Mouse (Mus musculus): ENCODE data around the gene Prepl. TPM values are rescaled to one million over a fixed set of nuclear protein-coding genes. Genes with fewer than 3 reads are reported as not detected.

Gene Prepl
- polyA plus RNA-seq, 1 experiment from 2014 or later: 4.5 TPM

GRCm38 (mm10) chr17:85043404-85043816 lies 46.6 kb downstream of the Prepl start:
- no peak for DNase-seq

GRCm38 (mm10) chr17:85042419-85042818 lies 47.6 kb downstream of the Prepl start:
- no peak for ATAC-seq
- DNase-seq: no peak
- Histone ChIP-seq H3K9me3 (ENCODE audit: low read length) (no peaks in the 10 kb centered on the region), H3K4me2 (ENCODE audit: low read depth, low read length) (no peak overlapping the region), H3K27me3 (ENCODE audit: insufficient read depth, low read length) (no peaks in the 10 kb centered on the region), H3K36me3 (replicated peaks; ENCODE audit: insufficient read depth, low read length) (no peaks in the 10 kb centered on the region), H3K4me1 (ENCODE audit: insufficient read depth) (peaks cover 14% of the 10 kb centered on the region; the same call in 1 of the 2 replicates), H3K4me3 (ENCODE audit: low read depth, low read length) (no peak overlapping the region), H3K9ac (replicated peaks) (no peak overlapping the region), H3K27ac (ENCODE audit: low read depth) (peak overlapping the region; percentile 66)
- TF ChIP-seq CTCF (IDR thresholded peaks at IDR 0.05; ENCODE audit: low read depth): no peak
- no peak for TF ChIP-seq EP300 (IDR thresholded peaks at IDR 0.05; ENCODE audit: low read depth)
- 63% methylated on average over 6 of the region's 6 CpGs for WGBS (ENCODE audit: insufficient replicate concordance)

More at GRCm38 (mm10) chr17:85043404-85043816, 46.6 kb downstream of the Prepl start:
- H3K4me1 ChIP-seq (ENCODE audit: insufficient read depth): peaks cover 14% of the 10 kb centered on the region; the same call in 1 of the 2 replicates
- no peaks in the 10 kb centered on the region for H3K27me3 ChIP-seq (ENCODE audit: insufficient read depth, low read length)
- H3K9me3 ChIP-seq (ENCODE audit: low read length): no peaks in the 10 kb centered on the region
- no peak overlapping the region for H3K9ac ChIP-seq (replicated peaks)
- 43% methylated on average over 6 of the region's 6 CpGs for WGBS (ENCODE audit: insufficient replicate concordance)
- H3K36me3 ChIP-seq (replicated peaks; ENCODE audit: insufficient read depth, low read length): no peaks in the 10 kb centered on the region
- peak; percentile 7; the same call in 1 of the 2 replicates for ATAC-seq
- H3K4me2 ChIP-seq (ENCODE audit: low read depth, low read length): no peak overlapping the region
- TF ChIP-seq EP300 (IDR thresholded peaks at IDR 0.05; ENCODE audit: low read depth) (no peak), CTCF (IDR thresholded peaks at IDR 0.05; ENCODE audit: low read depth) (no peak)
- H3K27ac ChIP-seq (ENCODE audit: low read depth): peak overlapping the region; percentile 66
- H3K4me3 ChIP-seq (ENCODE audit: low read depth, low read length): no peak overlapping the region

- H3K4me2 ChIP-seq (ENCODE audit: low read depth, low read length): peak overlapping the region; percentile 9; the same call in 1 of the 2 replicates
- TF ChIP-seq EP300 (IDR thresholded peaks at IDR 0.05; ENCODE audit: low read depth) (no peak), CTCF (IDR thresholded peaks at IDR 0.05; ENCODE audit: low read depth) (no peak)
- peak overlapping the region; percentile 74 for H3K27ac ChIP-seq (ENCODE audit: low read depth)
- H3K4me3 ChIP-seq (ENCODE audit: low read depth, low read length): no peak overlapping the region
- ATAC-seq (no peak), DNase-seq (no peak)
- WGBS (ENCODE audit: insufficient replicate concordance): 59% methylated on average over 7 of the region's 7 CpGs
- H3K36me3 ChIP-seq (replicated peaks; ENCODE audit: insufficient read depth, low read length): no peaks in the 10 kb centered on the region
- no peaks in the 10 kb centered on the region for H3K27me3 ChIP-seq (ENCODE audit: insufficient read depth, low read length)
- no peaks in the 10 kb centered on the region for H3K9me3 ChIP-seq (ENCODE audit: low read length)
- H3K9ac ChIP-seq (replicated peaks): no peak overlapping the region
- peaks cover 14% of the 10 kb centered on the region; the same call in 1 of the 2 replicates for H3K4me1 ChIP-seq (ENCODE audit: insufficient read depth)
Observed at GRCm38 (mm10) chr17:85040913-85041312, 49.1 kb downstream of the Prepl start.

DNA sequence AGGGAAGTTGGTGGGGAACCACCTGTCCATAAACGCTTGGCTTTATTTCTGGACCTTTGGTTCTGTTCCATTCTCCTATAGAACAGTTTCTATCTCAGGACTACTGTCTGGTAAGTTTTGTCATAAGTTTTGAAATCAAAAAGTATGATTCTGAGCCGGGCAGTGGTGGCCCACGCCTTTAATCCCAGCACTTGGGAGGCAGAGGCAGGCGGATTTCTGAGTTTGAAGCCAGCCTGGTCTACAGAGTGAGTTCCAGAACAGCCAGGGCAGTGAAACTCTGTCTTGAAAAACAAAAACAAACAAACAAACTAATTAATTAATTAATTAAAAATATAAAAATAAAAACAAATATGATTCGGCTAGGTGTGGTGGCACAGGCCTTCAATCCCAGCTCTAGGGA lies 51.3 kb downstream of the Prepl start:
- Histone ChIP-seq H3K27ac (ENCODE audit: low read depth) (0 out of 2 replicates have a peak overlapping the region, but pooled peaks have one; percentile 40), H3K4me3 (ENCODE audit: low read depth, low read length) (no peak overlapping the region), H3K9me3 (ENCODE audit: low read length) (no peaks in the 10 kb centered on the region), H3K36me3 (replicated peaks; ENCODE audit: insufficient read depth, low read length) (no peaks in the 10 kb centered on the region), H3K4me1 (ENCODE audit: insufficient read depth) (peaks cover 14% of the 10 kb centered on the region; the same call in 1 of the 2 replicates), H3K27me3 (ENCODE audit: insufficient read depth, low read length) (no peaks in the 10 kb centered on the region), H3K9ac (replicated peaks) (no peak overlapping the region), H3K4me2 (ENCODE audit: low read depth, low read length) (no peak overlapping the region)
- ATAC-seq: no peak
- WGBS (ENCODE audit: insufficient replicate concordance): 91% methylated on average over 5 of the region's 5 CpGs
- no peak for TF ChIP-seq EP300 (IDR thresholded peaks at IDR 0.05; ENCODE audit: low read depth)
- TF ChIP-seq CTCF (IDR thresholded peaks at IDR 0.05; ENCODE audit: low read depth): no peak
- no peak for DNase-seq

GRCm38 (mm10) chr17:85038311-85038710 lies 51.7 kb downstream of the Prepl start:
- H3K4me3 ChIP-seq (ENCODE audit: low read depth, low read length): no peak overlapping the region
- 76% methylated on average over 4 of the region's 4 CpGs for WGBS (ENCODE audit: insufficient replicate concordance)
- ATAC-seq (no peak), DNase-seq (no peak)
- no peaks in the 10 kb centered on the region for H3K36me3 ChIP-seq (replicated peaks; ENCODE audit: insufficient read depth, low read length)
- peaks cover 14% of the 10 kb centered on the region; the same call in 1 of the 2 replicates for H3K4me1 ChIP-seq (ENCODE audit: insufficient read depth)
- no peaks in the 10 kb centered on the region for H3K9me3 ChIP-seq (ENCODE audit: low read length)
- H3K4me2 ChIP-seq (ENCODE audit: low read depth, low read length): no peak overlapping the region
- no peak overlapping the region; the same call in 1 of the 2 replicates for H3K9ac ChIP-seq (replicated peaks)
- no peaks in the 10 kb centered on the region for H3K27me3 ChIP-seq (ENCODE audit: insufficient read depth, low read length)
- H3K27ac ChIP-seq (ENCODE audit: low read depth): peak overlapping the region; percentile 40; the same call in 1 of the 2 replicates
- TF ChIP-seq CTCF (IDR thresholded peaks at IDR 0.05; ENCODE audit: low read depth): no peak
- no peak for TF ChIP-seq EP300 (IDR thresholded peaks at IDR 0.05; ENCODE audit: low read depth)

- H3K4me2 ChIP-seq (ENCODE audit: low read depth, low read length): no peak overlapping the region
- WGBS (ENCODE audit: insufficient replicate concordance): 55% methylated on average over 5 of the region's 5 CpGs
- DNase-seq (no peak), ATAC-seq (peak; percentile 86)
- no peak overlapping the region for H3K4me3 ChIP-seq (ENCODE audit: low read depth, low read length)
- H3K9ac ChIP-seq (replicated peaks): no peak overlapping the region; the same call in 1 of the 2 replicates
- H3K27ac ChIP-seq (ENCODE audit: low read depth): peak overlapping the region; percentile 40; the same call in 1 of the 2 replicates
- no peak for TF ChIP-seq CTCF (IDR thresholded peaks at IDR 0.05; ENCODE audit: low read depth)
- no peaks in the 10 kb centered on the region for H3K9me3 ChIP-seq (ENCODE audit: low read length)
- H3K27me3 ChIP-seq (ENCODE audit: insufficient read depth, low read length): no peaks in the 10 kb centered on the region
- H3K4me1 ChIP-seq (ENCODE audit: insufficient read depth): peaks cover 10% of the 10 kb centered on the region; the same call in 1 of the 2 replicates
- H3K36me3 ChIP-seq (replicated peaks; ENCODE audit: insufficient read depth, low read length): no peaks in the 10 kb centered on the region
Observed at GRCm38 (mm10) chr17:85037855-85038254, 52.2 kb downstream of the Prepl start.

Measured in liver, postnatal 0 days (tissue).